Mouse (Mus musculus): ENCODE data around the gene Rgcc.

Gene Rgcc

DNA sequence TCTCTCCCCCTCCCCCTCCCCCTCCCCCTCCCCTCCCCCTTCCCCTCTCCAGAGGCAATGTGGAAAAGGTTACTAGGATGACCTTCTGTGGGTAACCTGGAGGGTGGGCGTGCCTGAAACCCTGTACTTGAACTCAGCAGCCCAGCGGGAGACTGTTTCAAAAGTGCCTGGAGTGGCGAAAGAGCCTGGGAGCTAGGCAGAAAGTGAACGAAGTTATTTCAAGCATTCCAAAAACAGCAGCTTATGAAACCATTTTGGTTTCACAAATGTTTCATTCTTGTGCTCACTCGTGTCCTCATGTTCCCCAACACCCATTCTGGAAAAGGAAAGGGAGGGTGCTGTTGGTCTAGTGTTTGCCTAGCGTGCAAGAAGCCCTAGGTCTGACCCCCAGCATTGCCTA, 1.6 kb downstream of the Rgcc start:
- DNase-seq = peak; percentile 41

GRCm38 (mm10) chr14:79299230-79299629, 2.2 kb downstream of the Rgcc start:
- DNase-seq = peak; percentile 50

DNA sequence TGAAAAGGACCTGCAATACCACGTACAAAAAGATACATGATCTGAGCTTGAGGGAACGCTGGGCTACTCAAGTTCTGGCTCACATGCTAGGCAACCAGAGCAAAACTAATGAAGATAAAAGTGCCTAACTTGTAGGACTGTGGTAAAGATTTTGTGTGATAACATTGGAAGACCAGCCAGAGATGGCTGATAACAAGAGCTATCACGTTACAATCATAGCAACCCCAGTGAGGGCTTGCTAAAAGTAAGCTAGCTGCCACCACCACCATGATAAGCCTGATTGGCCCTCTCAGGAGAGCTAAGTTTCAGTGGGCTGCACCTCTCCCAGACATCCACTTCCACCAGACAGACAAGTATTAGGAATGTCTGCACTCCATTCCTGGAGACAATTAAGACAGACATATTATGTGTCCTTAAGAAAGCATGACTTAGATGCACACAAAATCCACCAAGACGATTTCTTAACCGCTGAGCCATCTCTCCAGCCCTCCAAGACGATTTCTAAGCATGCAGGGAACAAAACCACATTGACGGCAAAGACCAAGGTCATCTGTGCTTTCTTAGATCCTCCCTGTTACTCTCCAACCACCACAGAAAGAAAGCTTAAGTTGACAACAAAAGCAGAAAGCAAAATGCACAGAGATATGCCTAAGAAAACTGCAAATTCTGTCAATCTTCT, 3.0 kb downstream of the Rgcc start:
- no peak for DNase-seq

GRCm38 (mm10) chr14:79296836-79297235, 4.6 kb downstream of the Rgcc start:
- DNase-seq = no peak

DNA sequence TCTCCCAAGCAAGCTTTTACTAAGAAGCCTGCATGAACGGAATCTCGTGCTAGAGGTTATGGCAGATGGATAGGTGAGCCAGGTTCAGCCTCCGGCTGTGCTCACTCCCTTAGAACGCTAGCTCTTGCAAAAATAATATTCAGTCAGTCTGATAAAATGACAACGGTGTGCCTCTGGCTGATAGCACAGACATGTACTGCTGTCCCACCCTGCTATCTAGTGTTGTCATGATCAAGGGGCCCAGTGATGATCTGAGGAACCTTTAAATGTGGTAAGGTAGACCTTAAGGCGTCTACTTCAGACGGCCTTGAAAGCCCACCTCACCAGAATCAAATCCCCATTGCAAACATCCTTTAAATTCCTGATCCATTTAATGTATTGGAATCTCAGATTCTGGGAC, 5.2 kb downstream of the Rgcc start:
- no peak for DNase-seq

DNA sequence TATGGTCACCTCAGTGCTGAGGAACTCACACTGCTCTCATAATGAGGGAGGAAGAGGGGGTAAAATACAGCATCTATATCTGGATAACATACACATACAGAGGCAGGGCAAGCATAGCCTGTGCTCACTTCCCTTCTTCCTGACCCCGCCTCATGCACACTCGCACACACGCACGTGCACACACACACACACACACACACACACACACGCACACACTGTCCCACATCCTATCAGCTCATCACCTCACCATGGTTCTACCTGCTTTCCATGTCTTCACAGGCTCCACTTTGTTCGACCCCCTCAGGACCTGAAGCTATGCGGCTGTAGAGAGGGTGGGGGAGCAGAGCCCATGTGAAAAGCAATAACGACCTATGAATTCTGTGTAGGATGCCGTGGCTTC, 5.9 kb downstream of the Rgcc start:
- DNase-seq = no peak

DNA sequence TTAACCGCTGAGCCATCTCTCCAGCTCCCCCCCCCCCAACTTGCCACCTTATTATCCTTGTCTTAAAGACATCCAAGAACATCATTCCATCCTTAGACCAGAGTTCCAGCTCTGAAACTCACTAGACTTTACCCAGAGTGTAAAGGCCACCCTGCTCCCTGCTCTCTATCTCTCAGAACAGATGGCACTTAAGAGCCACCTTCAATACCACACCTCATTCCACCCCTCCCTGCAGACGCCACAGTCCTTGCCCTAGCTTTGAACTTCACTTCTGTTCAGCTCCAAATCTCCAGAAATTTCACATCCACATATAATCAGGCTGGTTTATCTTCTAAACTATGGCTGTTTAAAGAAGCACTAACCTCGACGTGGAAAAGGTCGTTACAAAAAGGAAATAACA, 6.5 kb downstream of the Rgcc start:
- no peak for DNase-seq

GRCm38 (mm10) chr14:79294051-79294814, 7.2 kb downstream of the Rgcc start:
- DNase-seq = no peak

- peak; percentile 55 for DNase-seq
These were observed 8.2 kb downstream of the Rgcc start for GRCm38 (mm10) chr14:79293119-79293780.

GRCm38 (mm10) chr14:79291629-79292028, 9.8 kb downstream of the Rgcc start:
- DNase-seq = no peak

DNA sequence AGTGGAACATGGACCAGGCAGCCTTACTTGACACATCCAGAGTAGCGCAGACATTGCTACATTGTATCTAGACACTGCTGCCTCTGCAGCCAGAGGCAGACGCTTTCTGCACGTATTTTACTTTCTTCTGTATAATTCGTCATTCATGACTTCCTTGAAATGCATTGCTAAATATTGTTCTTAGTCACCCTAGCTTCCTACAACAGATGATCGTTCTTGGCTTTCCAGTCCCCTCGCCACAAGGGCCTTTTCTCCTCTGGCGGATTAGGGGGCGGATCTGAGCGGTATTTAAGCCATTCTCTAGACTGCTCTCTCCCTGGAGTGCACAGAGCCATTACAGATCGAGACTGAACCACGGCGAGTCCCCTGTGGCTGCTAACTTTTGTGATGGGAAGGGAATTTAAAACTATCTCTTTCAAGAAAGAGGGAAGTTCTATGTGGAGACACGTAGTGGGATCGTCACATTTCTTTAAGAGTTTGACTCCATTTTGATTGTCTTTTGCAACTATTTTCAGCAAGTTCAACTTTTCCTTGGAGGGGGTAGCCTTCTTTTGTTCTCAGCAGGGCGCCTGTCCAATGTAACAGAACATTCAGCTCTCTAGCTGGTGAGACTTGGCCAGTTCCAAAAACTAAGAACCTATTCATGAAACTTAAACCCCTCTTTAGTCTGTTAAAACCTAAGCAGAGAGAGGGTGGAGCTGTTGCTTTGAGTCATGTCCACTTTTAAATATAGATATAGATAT, 10.6 kb downstream of the Rgcc start:
- no peak for DNase-seq

- DNase-seq = no peak
These were observed 11.5 kb downstream of the Rgcc start for GRCm38 (mm10) chr14:79289909-79290308.

DNA sequence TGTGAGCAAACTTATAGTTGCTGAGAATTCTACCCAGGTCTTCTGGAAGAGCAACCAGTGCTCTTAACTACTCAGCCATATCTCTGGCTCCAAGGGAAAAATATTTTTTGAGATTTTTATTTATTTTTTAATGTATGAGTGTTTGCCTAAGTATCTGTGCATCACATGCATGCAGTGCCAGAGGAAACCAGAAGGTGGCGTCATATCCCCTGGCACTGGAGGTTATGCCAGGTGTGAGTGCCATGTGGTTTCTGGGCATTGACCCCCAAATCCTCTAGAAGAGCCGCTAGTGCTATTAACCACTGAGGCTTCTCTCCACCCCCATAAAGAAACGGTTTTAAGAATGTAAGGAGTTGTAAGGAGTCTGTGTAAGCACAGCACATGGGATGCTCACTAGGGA, 13.2 kb downstream of the Rgcc start:
- DNase-seq = no peak

GRCm38 (mm10) chr14:79287251-79287863, 14.1 kb downstream of the Rgcc start:
- no peak for DNase-seq

DNA sequence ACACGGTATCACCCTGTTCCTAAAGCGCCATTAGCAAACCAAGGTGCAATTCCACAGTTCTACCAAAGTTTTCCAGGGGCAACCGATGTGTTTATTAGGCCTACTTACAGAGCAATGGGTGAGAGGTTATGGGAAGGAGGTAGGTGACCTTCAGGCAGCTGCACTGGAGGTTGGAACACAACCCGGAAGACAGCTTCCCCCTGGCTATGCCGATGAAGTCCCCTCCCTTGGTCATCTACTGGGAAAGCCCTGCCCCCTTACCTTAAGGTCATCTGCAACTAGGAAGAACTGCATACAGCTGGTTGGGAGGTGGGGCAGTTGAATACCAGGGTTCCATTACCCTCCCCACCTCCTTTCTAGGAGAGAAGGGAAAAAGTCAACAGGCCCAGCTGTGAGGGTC, 15.9 kb downstream of the Rgcc start:
- no peak for DNase-seq

- DNase-seq = no peak
These were observed 16.8 kb downstream of the Rgcc start for GRCm38 (mm10) chr14:79284616-79285015.

GRCm38 (mm10) chr14:79283952-79284351, 17.5 kb downstream of the Rgcc start:
- DNase-seq = no peak

- DNase-seq = no peak
These were observed 19.4 kb downstream of the Rgcc start for GRCm38 (mm10) chr14:79281894-79282553.

DNA sequence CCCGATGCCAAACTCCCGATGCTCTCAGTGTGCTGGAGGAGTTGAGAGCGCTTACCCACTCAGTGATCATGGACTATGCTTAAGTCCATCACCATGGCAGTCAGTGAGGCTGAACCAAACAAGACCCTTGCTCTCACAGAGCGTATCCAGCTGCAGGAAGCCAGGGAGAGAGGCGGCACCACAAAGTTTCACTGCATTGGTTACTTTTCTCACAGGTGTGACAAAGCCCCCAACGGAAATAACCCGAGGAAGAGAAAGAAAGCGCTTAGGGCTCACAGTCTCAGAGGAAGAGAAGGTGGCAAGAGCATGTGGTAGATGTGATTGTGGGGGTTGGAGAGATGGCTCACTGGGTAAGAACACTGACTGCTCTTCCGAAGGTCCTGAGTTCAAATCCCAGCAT, 21.0 kb downstream of the Rgcc start:
- no peak for DNase-seq

GRCm38 (mm10) chr14:79279494-79279893, 22.0 kb downstream of the Rgcc start:
- peak; percentile 49 for DNase-seq

DNA sequence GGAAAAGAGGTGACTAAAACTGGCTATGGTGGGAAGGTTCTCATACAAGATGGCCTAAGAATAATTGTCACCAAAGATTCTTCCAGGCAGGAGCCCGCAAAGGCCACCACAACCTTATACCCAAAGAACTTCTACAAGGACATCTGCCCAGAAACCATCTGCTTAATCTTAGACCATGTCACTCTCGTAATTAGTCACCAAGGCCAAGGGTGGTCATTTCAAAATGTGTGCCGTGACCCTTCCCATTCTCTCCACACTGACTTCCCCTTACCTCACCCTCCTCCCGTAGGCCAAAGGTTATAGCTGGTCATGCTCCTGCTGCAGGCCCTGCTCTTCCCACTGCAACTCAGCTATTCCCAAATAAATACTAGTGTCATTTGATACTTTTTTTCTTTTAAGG, 22.5 kb downstream of the Rgcc start:
- DNase-seq = no peak

DNA sequence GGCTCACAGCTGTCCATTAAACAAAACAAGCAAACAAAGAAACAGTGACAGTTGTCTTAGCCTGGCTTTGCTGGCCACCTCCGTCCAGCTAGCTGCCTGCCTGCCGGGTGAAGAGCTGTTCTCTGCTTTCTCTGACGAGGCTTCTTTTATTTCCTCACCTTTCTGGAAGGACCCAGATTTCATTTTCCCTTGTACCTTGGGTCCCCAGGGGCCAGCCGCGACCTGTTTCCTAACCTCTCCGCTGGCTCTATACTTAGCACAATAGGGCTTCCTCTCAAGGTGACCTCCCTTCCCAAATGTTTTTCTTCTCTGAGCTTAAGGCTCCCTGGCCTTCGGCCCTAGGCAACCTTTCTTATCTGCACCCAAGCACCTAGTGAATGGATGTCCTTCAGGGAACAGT, 23.5 kb downstream of the Rgcc start:
- DNase-seq = peak; percentile 52

Data from kidney, adult 11 months (tissue).